Mouse (Mus musculus) heart, embryonic 14.5 days (tissue): ENCODE measurements around the gene Bcar1. TPM values are rescaled to one million over a fixed set of nuclear protein-coding genes. Genes with fewer than 3 reads are reported as not detected.

Experiments
- ATAC-seq: fragments of 200-750 bp; cut with Nextera tagmentation; 2 replicates; pipeline ENCODE4 v1.8.0; 2017; ENCODE audit warnings: low read depth, moderate TSS enrichment; ENCODE audit not compliant: insufficient number of reproducible peaks, insufficient read depth, low FRiP score
- H3K27ac ChIP-seq, 2 experiments: fragments of 200-500 bp in 1 of 2; fragments of 300-500 bp in 1 of 2; sonication (generic) in 1 of 2; replicated peaks in 1 of 2; 2 replicates each; pipeline ENCODE4 v1.5.1; 2012 to 2014; ENCODE audit warnings: low read depth in 2 of 2, low read length in 2 of 2, control low read depth in 1 of 2, mild to moderate bottlenecking in 1 of 2, mixed read lengths in 1 of 2; ENCODE audit not compliant: control insufficient read depth in 1 of 2, insufficient read depth in 1 of 2
- H3K27me3 ChIP-seq: fragments of 300-500 bp; sonication (generic); 2 replicates; pipeline ENCODE4 v1.6.1; 2014; ENCODE audit warnings: mild to moderate bottlenecking, low read length, control low read depth; ENCODE audit not compliant: control insufficient read depth, insufficient read depth
- H3K36me3 ChIP-seq: fragments of 300-500 bp; sonication (generic); 2 replicates; pipeline ENCODE4 v1.6.1; 2014; ENCODE audit warnings: mild to moderate bottlenecking, control low read depth, low read length, mixed read lengths; ENCODE audit not compliant: control insufficient read depth, insufficient read depth
- H3K4me1 ChIP-seq, 2 experiments: fragments of 200-500 bp in 1 of 2; fragments of 300-500 bp in 1 of 2; sonication (generic) in 1 of 2; 2 replicates each; pipeline ENCODE4 v1.6.1; 2012 to 2014; ENCODE audit warnings: low read length in 2 of 2, control low read depth in 1 of 2, mixed read lengths in 1 of 2; ENCODE audit not compliant: control insufficient read depth in 2 of 2, insufficient read depth in 2 of 2
- H3K4me2 ChIP-seq: fragments of 300-500 bp; sonication (generic); 2 replicates; pipeline ENCODE4 v1.6.1; 2014; ENCODE audit warnings: mild to moderate bottlenecking, low read length
- H3K4me3 ChIP-seq, 2 experiments: fragments of 200-500 bp in 1 of 2; fragments of 300-500 bp in 1 of 2; sonication (generic) in 1 of 2; 2 replicates each; pipeline ENCODE4 v1.5.1; 2012 to 2014; ENCODE audit warnings: low read length in 2 of 2, mild to moderate bottlenecking in 2 of 2, control low read depth in 1 of 2, low read depth in 1 of 2, moderate library complexity in 1 of 2; ENCODE audit not compliant: control insufficient read depth in 1 of 2, insufficient read depth in 1 of 2
- H3K9ac ChIP-seq: fragments of 300-500 bp; sonication (generic); 2 replicates; pipeline ENCODE4 v1.6.1; 2014; ENCODE audit warnings: mild to moderate bottlenecking, low read length
- H3K9me3 ChIP-seq: fragments of 300-500 bp; sonication (generic); 2 replicates; pipeline ENCODE4 v1.6.1; 2016; ENCODE audit warnings: low read length, control low read depth; ENCODE audit not compliant: control insufficient read depth
- WGBS: fragments of 180-500 bp; shearing (Covaris S2); extraction: QIAGEN DNeasy Blood & Tissue Kit; methylation state at CpG from one replicate; pipeline ENCODE4 v1.1.7; 2014; 5-methylcytosine and 5-hydroxymethylcytosine counted together
- polyA plus RNA-seq: library from polyadenylated mRNA; unstranded; fragments of >200 nt; fragmentation: Nextera tagmentation; extraction: Ambion mirVana; gene quantifications from 2 replicates; pipeline ENCODE4 v1.2.1, GENCODE M21; 2014

Gene Bcar1
- polyA plus RNA-seq, 1 experiment from 2014 or later: 50.8 TPM

GRCm38 (mm10) chr8:111743101-111743791 is 363 bp downstream of the Bcar1 start:
- peak; percentile 26; the same call in 1 of the 2 replicates for ATAC-seq
- Histone ChIP-seq H3K4me1 (peaks cover 57 to 74% of the 10 kb centered on the region in 2 experiments), H3K4me2 (peak overlapping the region; percentile 90), H3K4me3 (peak overlapping the region; percentile 63 to 83), H3K36me3 (no peaks in the 10 kb centered on the region), H3K27me3 (no peaks in the 10 kb centered on the region), H3K9me3 (no peaks in the 10 kb centered on the region), H3K27ac (peak overlapping the region; percentile 55 to 75), H3K9ac (peak overlapping the region; percentile 93)
- WGBS: 2% methylated on average over 41 of the region's 44 CpGs

- no peak for ATAC-seq
- WGBS: 25% methylated on average over 11 of the region's 11 CpGs
- Histone ChIP-seq H3K9me3 (no peaks in the 10 kb centered on the region), H3K4me2 (peak overlapping the region; percentile 90), H3K4me1 (peaks cover 57 to 78% of the 10 kb centered on the region in 2 experiments), H3K4me3 (peak overlapping the region; percentile 63 to 83), H3K9ac (peak overlapping the region; percentile 93), H3K27me3 (no peaks in the 10 kb centered on the region), H3K36me3 (0 out of 2 replicates have a peak, but pooled peaks cover 1% of the 10 kb centered on the region), H3K27ac (peak overlapping the region; percentile 49 to 75)
Measured at GRCm38 (mm10) chr8:111742261-111743037, 1.2 kb downstream of the Bcar1 start.

GRCm38 (mm10) chr8:111741556-111741955 is 2.1 kb downstream of the Bcar1 start:
- Histone ChIP-seq H3K4me3 (no peak overlapping the region), H3K27ac (peak overlapping the region in 1 of 2 experiments; percentile 75; a peak in 2 of 4 replicates), H3K27me3 (no peaks in the 10 kb centered on the region), H3K9ac (peak overlapping the region; percentile 93; the same call in 1 of the 2 replicates), H3K9me3 (no peaks in the 10 kb centered on the region), H3K36me3 (0 out of 2 replicates have a peak, but pooled peaks cover 5% of the 10 kb centered on the region), H3K4me2 (peak overlapping the region; percentile 90), H3K4me1 (peaks cover 54 to 79% of the 10 kb centered on the region in 2 experiments)
- ATAC-seq: no peak
- WGBS: 82% methylated on average over 6 of the region's 6 CpGs

DNA sequence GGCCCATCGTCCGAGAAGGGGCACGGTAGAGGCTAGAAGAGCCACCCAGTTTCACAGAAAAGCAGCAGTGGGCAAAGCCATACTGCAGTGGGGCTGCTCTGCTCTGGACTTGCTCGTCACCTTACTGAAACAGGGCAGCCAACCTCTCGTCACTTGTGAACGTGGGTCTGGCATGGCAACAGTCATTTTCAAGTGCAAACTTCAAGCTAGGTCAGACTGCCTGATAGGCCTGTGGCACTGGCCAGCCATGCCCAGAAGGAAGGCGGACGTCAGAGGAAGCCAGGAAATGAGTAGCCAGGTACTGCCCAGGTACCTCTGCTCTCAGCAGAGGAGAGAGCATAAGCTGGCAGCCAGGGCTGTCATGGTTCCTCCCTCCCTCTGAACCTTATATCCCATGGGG is 2.6 kb downstream of the Bcar1 start:
- no peaks in the 10 kb centered on the region for H3K27me3 ChIP-seq
- H3K36me3 ChIP-seq: 0 out of 2 replicates have a peak, but pooled peaks cover 7% of the 10 kb centered on the region
- no peak for ATAC-seq
- peak overlapping the region; percentile 54; the same call in 1 of the 2 replicates for H3K9ac ChIP-seq
- peaks cover 55 to 79% of the 10 kb centered on the region in 2 experiments for H3K4me1 ChIP-seq
- peak overlapping the region in 1 of 2 experiments; percentile 47; a peak in 2 of 4 replicates for H3K27ac ChIP-seq
- H3K9me3 ChIP-seq: no peaks in the 10 kb centered on the region
- H3K4me2 ChIP-seq: peak overlapping the region; percentile 18; the same call in 1 of the 2 replicates
- 55% methylated on average over 8 of the region's 8 CpGs for WGBS
- H3K4me3 ChIP-seq: no peak overlapping the region

DNA sequence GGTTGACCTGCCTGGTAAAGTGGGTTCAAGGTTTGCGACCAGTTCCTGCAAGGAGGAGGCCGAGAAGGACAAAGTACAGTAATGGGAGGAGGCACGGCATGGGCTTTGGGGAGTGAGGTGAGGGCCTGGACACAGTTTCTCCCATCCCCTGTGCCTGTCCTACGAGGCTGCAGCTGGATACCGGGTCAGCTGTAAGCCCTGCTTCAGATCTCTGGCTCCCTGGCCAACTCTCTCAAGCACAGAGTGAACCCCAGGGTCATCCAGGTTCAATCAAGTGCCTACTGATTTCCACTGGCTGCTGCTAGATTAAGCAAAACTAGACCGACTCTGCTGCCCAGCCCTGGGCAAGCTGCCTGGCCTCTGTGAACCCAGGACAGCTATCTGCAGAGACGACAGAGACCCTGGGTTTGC is 3.3 kb downstream of the Bcar1 start:
- H3K4me1 ChIP-seq: peaks cover 56 to 79% of the 10 kb centered on the region in 2 experiments
- H3K4me2 ChIP-seq: 0 out of 2 replicates have a peak overlapping the region, but pooled peaks have one; percentile 18

GRCm38 (mm10) chr8:111739604-111740003 is 4.0 kb downstream of the Bcar1 start:
- no peak for ATAC-seq
- H3K4me1 ChIP-seq: peaks cover 61 to 84% of the 10 kb centered on the region in 2 experiments
- H3K27ac ChIP-seq: no peak overlapping the region
- WGBS: 60% methylated on average over 7 of the region's 7 CpGs
- 0 out of 2 replicates have a peak, but pooled peaks cover 7% of the 10 kb centered on the region for H3K36me3 ChIP-seq
- no peak overlapping the region for H3K4me2 ChIP-seq
- H3K9ac ChIP-seq: peak overlapping the region; percentile 9; the same call in 1 of the 2 replicates
- no peaks in the 10 kb centered on the region for H3K27me3 ChIP-seq
- no peaks in the 10 kb centered on the region for H3K9me3 ChIP-seq
- no peak overlapping the region for H3K4me3 ChIP-seq

More for the DNA sequence above, 3.3 kb downstream of the Bcar1 start:
- Histone ChIP-seq H3K9me3 (no peaks in the 10 kb centered on the region), H3K9ac (peak overlapping the region; percentile 54; the same call in 1 of the 2 replicates), H3K36me3 (0 out of 2 replicates have a peak, but pooled peaks cover 7% of the 10 kb centered on the region), H3K27ac (peak overlapping the region in 1 of 2 experiments; percentile 47; a peak in 1 of 4 replicates), H3K4me3 (no peak overlapping the region), H3K27me3 (no peaks in the 10 kb centered on the region)
- ATAC-seq: no peak
- WGBS: 53% methylated on average over 7 of the region's 7 CpGs

- Histone ChIP-seq H3K9ac (no peak overlapping the region), H3K27ac (no peak overlapping the region), H3K27me3 (no peaks in the 10 kb centered on the region), H3K4me3 (no peak overlapping the region), H3K4me2 (no peak overlapping the region), H3K9me3 (no peaks in the 10 kb centered on the region), H3K4me1 (peaks cover 62 to 86% of the 10 kb centered on the region in 2 experiments), H3K36me3 (0 out of 2 replicates have a peak, but pooled peaks cover 7% of the 10 kb centered on the region)
- 67% methylated on average over 6 of the region's 6 CpGs for WGBS
- no peak for ATAC-seq
Measured at GRCm38 (mm10) chr8:111738867-111739266, 4.7 kb downstream of the Bcar1 start.
